Mouse (Mus musculus) heart, embryonic 15.5 days (tissue): ENCODE measurements around the gene Noxred1. TPM values are rescaled to one million over a fixed set of nuclear protein-coding genes. Genes with fewer than 3 reads are reported as not detected.
A peak's percentile ranks its signal among the peaks of the same experiment; 100 is the strongest.
"Not testable (repeated sequence)": the region's sequence is repeated elsewhere in the genome, so short reads cannot be mapped to it uniquely, and the experiment has no call there.

Experiments used
- ATAC-seq: fragments of 200-750 bp; cut with Nextera tagmentation; replicated peaks from 2 replicates; pipeline ENCODE4 v1.8.0; 2017; ENCODE audit warnings: low read depth, moderate TSS enrichment; ENCODE audit not compliant: insufficient number of reproducible peaks, insufficient read depth, low FRiP score
- H3K27ac ChIP-seq: fragments of 300-500 bp; sonication (generic); 2 replicates; pipeline ENCODE4 v1.5.1; 2015; ENCODE audit warnings: mild to moderate bottlenecking, inconsistent platforms
- H3K27me3 ChIP-seq: fragments of 300-500 bp; sonication (generic); 2 replicates; pipeline ENCODE4 v1.6.1; 2015; ENCODE audit warnings: inconsistent platforms
- H3K36me3 ChIP-seq: fragments of 300-500 bp; sonication (generic); 2 replicates; pipeline ENCODE4 v1.6.1; 2015; ENCODE audit warnings: mild to moderate bottlenecking, inconsistent platforms
- H3K4me1 ChIP-seq: fragments of 300-500 bp; sonication (generic); replicated peaks from 2 replicates; pipeline ENCODE4 v1.6.1; 2015; ENCODE audit warnings: inconsistent platforms
- H3K4me2 ChIP-seq: fragments of 300-500 bp; sonication (generic); 2 replicates; pipeline ENCODE4 v1.6.1; 2015; ENCODE audit warnings: inconsistent platforms, mild to moderate bottlenecking, moderate library complexity
- H3K4me3 ChIP-seq: fragments of 300-500 bp; sonication (generic); 2 replicates; pipeline ENCODE4 v1.5.1; 2015; ENCODE audit warnings: mild to moderate bottlenecking, inconsistent platforms
- H3K9ac ChIP-seq: fragments of 300-500 bp; sonication (generic); 2 replicates; pipeline ENCODE4 v1.6.1; 2015; ENCODE audit warnings: mild to moderate bottlenecking, inconsistent platforms
- H3K9me3 ChIP-seq: fragments of 300-500 bp; sonication (generic); replicated peaks from 2 replicates; pipeline ENCODE4 v1.6.1; 2016; ENCODE audit warnings: inconsistent platforms
- WGBS: fragments of 180-500 bp; shearing (Covaris S2); methylation state at CpG from one replicate; pipeline ENCODE4 v1.1.7; 2015; ENCODE audit warnings: mixed read lengths; 5-methylcytosine and 5-hydroxymethylcytosine counted together
- polyA plus RNA-seq: library from polyadenylated mRNA; unstranded; fragments of >200 nt; fragmentation: Nextera tagmentation; extraction: Ambion mirVana; gene quantifications from 2 replicates; pipeline ENCODE4 v1.2.1, GENCODE M21; 2015

The Noxred1 gene
- polyA plus RNA-seq, 1 experiment from 2014 or later: 0.74 TPM

- no peaks in the 10 kb centered on the region for H3K4me1 ChIP-seq
- ATAC-seq: no peak
- no peaks in the 10 kb centered on the region for H3K9me3 ChIP-seq
- no peak overlapping the region for H3K4me3 ChIP-seq
- no peak overlapping the region for H3K9ac ChIP-seq
- no peaks in the 10 kb centered on the region for H3K27me3 ChIP-seq
- H3K36me3 ChIP-seq: no peaks in the 10 kb centered on the region
- 71% methylated on average over 7 of the region's 7 CpGs for WGBS
- no peak overlapping the region for H3K4me2 ChIP-seq
- no peak overlapping the region for H3K27ac ChIP-seq
These were observed 11.7 kb downstream of the Noxred1 start for GRCm38 (mm10) chr12:87226801-87227200.

DNA sequence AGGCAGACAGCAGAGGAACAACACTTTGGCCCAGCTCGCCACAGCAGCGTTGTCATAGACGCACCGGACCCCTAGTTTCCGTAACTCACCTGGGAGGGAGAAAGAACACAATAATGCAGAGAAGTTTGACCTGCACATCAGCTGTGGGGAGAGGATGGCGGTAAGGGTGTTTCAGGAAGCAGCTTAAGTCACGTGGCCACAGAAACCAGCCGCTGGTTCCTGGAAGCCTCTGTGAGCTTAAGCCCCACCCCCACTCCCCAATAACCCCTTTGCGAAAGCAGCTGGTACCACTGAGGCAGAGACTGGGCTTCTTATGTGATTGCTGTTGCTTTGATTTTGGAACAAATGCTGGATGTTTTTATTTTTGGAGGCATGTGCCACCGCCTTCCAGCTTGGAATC lies 13.6 kb downstream of the Noxred1 start:
- 0 out of 2 replicates have a peak overlapping the region, but pooled peaks have one; percentile 21 for H3K4me2 ChIP-seq
- no peak overlapping the region for H3K27ac ChIP-seq
- no peak for ATAC-seq
- H3K9me3 ChIP-seq: no peaks in the 10 kb centered on the region
- H3K27me3 ChIP-seq: no peaks in the 10 kb centered on the region
- no peak overlapping the region for H3K4me3 ChIP-seq
- 61% methylated on average over 10 of the region's 10 CpGs for WGBS
- H3K9ac ChIP-seq: no peak overlapping the region
- H3K4me1 ChIP-seq: no peaks in the 10 kb centered on the region
- no peaks in the 10 kb centered on the region for H3K36me3 ChIP-seq

DNA sequence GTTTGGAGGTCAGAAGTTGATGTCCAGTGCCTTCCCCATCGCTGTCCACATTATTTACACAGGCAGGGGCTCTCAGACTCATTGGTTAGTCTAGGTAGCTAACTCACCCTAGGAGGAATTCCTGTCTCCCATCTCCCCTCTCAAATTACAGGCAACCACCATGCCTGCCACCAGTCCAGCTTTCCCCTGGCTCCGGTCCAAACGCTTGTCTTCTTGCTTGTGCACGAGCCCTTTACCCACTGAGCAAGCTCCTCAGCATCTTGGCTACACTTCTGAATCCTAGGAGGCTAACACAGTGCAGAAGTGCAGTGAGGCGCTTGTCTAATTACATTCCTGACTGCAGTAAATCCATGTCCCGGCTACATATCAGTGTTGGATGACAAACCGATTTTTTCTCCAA lies 19.2 kb downstream of the Noxred1 start:
- Histone ChIP-seq H3K27me3 (no peaks in the 10 kb centered on the region), H3K4me3 (no peak overlapping the region), H3K9me3 (no peaks in the 10 kb centered on the region), H3K27ac (no peak overlapping the region), H3K4me1 (no peaks in the 10 kb centered on the region), H3K36me3 (no peaks in the 10 kb centered on the region), H3K9ac (no peak overlapping the region), H3K4me2 (no peak overlapping the region)
- no peak for ATAC-seq
- WGBS: 48% methylated on average over 7 of the region's 7 CpGs

GRCm38 (mm10) chr12:87217596-87217995 lies 20.9 kb downstream of the Noxred1 start:
- Histone ChIP-seq H3K4me3 (no peak overlapping the region), H3K27ac (no peak overlapping the region), H3K4me1 (no peaks in the 10 kb centered on the region), H3K27me3 (no peaks in the 10 kb centered on the region), H3K9me3 (no peaks in the 10 kb centered on the region), H3K4me2 (no peak overlapping the region), H3K36me3 (no peaks in the 10 kb centered on the region), H3K9ac (no peak overlapping the region)
- no peak for ATAC-seq

- no peak overlapping the region for H3K4me2 ChIP-seq
- no peak overlapping the region for H3K9ac ChIP-seq
- H3K27me3 ChIP-seq: no peaks in the 10 kb centered on the region
- no peak overlapping the region for H3K4me3 ChIP-seq
- no peak overlapping the region for H3K27ac ChIP-seq
- ATAC-seq: no peak
- 62% methylated on average over 2 of the region's 2 CpGs for WGBS
- H3K36me3 ChIP-seq: no peaks in the 10 kb centered on the region
- no peaks in the 10 kb centered on the region for H3K4me1 ChIP-seq
- no peaks in the 10 kb centered on the region for H3K9me3 ChIP-seq
These were observed 22.5 kb downstream of the Noxred1 start for GRCm38 (mm10) chr12:87216053-87216452.

- Histone ChIP-seq H3K36me3 (no peaks in the 10 kb centered on the region), H3K27ac (no peak overlapping the region), H3K27me3 (no peaks in the 10 kb centered on the region), H3K4me3 (no peak overlapping the region), H3K9me3 (no peaks in the 10 kb centered on the region), H3K4me2 (no peak overlapping the region), H3K4me1 (no peaks in the 10 kb centered on the region), H3K9ac (no peak overlapping the region)
- ATAC-seq: no peak
- 43% methylated on average over 2 of the region's 2 CpGs for WGBS
These were observed 25.5 kb downstream of the Noxred1 start for GRCm38 (mm10) chr12:87212844-87213606.

DNA sequence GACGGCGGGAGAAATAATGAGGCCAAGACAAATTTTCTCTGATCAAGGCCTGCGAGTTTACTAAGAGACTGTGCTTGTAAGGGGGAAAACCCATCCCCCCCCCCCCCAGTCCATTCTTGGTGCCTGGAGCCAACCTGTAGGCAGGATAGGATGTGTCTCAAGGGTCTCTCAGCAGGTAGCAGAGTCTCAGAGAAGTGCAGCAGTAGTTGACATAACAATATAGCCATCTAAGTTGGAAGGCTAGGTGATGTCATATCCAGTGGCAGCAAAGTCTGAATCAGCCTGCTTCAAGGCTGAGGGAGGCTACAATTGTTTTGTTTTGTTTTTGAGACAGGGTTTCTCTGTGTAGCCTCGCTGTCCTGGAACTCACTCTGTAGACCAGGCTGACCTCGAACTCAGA lies 32.7 kb downstream of the Noxred1 start:
- H3K27ac ChIP-seq, H3K9ac ChIP-seq, H3K9me3 ChIP-seq, ATAC-seq, H3K4me3 ChIP-seq, H3K4me1 ChIP-seq, H3K27me3 ChIP-seq, H3K36me3 ChIP-seq, H3K4me2 ChIP-seq: not testable (repeated sequence)
- 83% methylated on average over 5 of the region's 5 CpGs for WGBS

GRCm38 (mm10) chr12:87201694-87202093 lies 36.8 kb downstream of the Noxred1 start:
- 63% methylated on average over 5 of the region's 5 CpGs for WGBS
- no peak overlapping the region for H3K4me2 ChIP-seq

GRCm38 (mm10) chr12:87199973-87200586 lies 38.5 kb downstream of the Noxred1 start, which contains the start of gene Tmed8:
Gene Tmed8 (minus strand): TSS chr12:87200454.
- no peaks in the 10 kb centered on the region for H3K36me3 ChIP-seq

More at GRCm38 (mm10) chr12:87201694-87202093, 36.8 kb downstream of the Noxred1 start:
- Histone ChIP-seq H3K4me3 (no peak overlapping the region), H3K27ac (no peak overlapping the region), H3K36me3 (no peaks in the 10 kb centered on the region), H3K9me3 (no peaks in the 10 kb centered on the region), H3K9ac (no peak overlapping the region), H3K4me1 (peaks cover 6% of the 10 kb centered on the region), H3K27me3 (no peaks in the 10 kb centered on the region)
- ATAC-seq: no peak

GRCm38 (mm10) chr12:87199206-87199972 lies 39.1 kb downstream of the Noxred1 start, which contains the start of gene Samd15:
Gene Samd15 (plus strand): TSS chr12:87199723.
- Histone ChIP-seq H3K4me2 (peak within 1 kb of the TSS; percentile 95), H3K27me3 (no peaks in the 10 kb centered on the region), H3K36me3 (no peaks in the 10 kb centered on the region), H3K4me3 (peak within 1 kb of the TSS; percentile 86), H3K9me3 (no peaks in the 10 kb centered on the region), H3K9ac (peak within 1 kb of the TSS; percentile 88), H3K27ac (peak within 1 kb of the TSS; percentile 65), H3K4me1 (peaks cover 6% of the 10 kb centered on the region)
- WGBS: under 1% methylated on average over 38 of the region's 38 CpGs
- peak; percentile 57 for ATAC-seq

More at GRCm38 (mm10) chr12:87199973-87200586, 38.5 kb downstream of the Noxred1 start, which contains the start of gene Tmed8:
- Histone ChIP-seq H3K27me3 (no peaks in the 10 kb centered on the region), H3K4me3 (peak within 1 kb of the TSS; percentile 86), H3K27ac (peak within 1 kb of the TSS; percentile 65), H3K9ac (peak within 1 kb of the TSS; percentile 88), H3K9me3 (no peaks in the 10 kb centered on the region), H3K4me2 (peak within 1 kb of the TSS; percentile 95), H3K4me1 (peaks cover 6% of the 10 kb centered on the region)
- WGBS: under 1% methylated on average over 68 of the region's 70 CpGs
- ATAC-seq: peak; percentile 87

- 62% methylated on average over 6 of the region's 6 CpGs for WGBS
- no peak overlapping the region for H3K9ac ChIP-seq
- no peak for ATAC-seq
These were observed 39.7 kb downstream of the Noxred1 start for GRCm38 (mm10) chr12:87198792-87199191.

More at GRCm38 (mm10) chr12:87198792-87199191, 39.7 kb downstream of the Noxred1 start:
- Histone ChIP-seq H3K27me3 (no peaks in the 10 kb centered on the region), H3K27ac (no peak overlapping the region), H3K36me3 (no peaks in the 10 kb centered on the region), H3K9me3 (no peaks in the 10 kb centered on the region), H3K4me3 (peak overlapping the region; percentile 86), H3K4me1 (peaks cover 6% of the 10 kb centered on the region), H3K4me2 (peak overlapping the region; percentile 95)
